Mouse (Mus musculus) left cerebral cortex, adult 18-20 months (tissue): ENCODE measurements at regions not wholly inside any gene's neighbourhood (a gene's known extent, or its start where the extent isn't known, plus 50 kb on each side); places are given as distances from the start of the nearest gene placed in this dataset.

ENCODE experiments used
- DNase-seq, 2 experiments: peaks; one replicate each; pipeline ENCODE4 v3.0.0; 2021 to 2022; ENCODE audit warnings: low spot score in 2 of 2, mixed read lengths in 1 of 2

DNA sequence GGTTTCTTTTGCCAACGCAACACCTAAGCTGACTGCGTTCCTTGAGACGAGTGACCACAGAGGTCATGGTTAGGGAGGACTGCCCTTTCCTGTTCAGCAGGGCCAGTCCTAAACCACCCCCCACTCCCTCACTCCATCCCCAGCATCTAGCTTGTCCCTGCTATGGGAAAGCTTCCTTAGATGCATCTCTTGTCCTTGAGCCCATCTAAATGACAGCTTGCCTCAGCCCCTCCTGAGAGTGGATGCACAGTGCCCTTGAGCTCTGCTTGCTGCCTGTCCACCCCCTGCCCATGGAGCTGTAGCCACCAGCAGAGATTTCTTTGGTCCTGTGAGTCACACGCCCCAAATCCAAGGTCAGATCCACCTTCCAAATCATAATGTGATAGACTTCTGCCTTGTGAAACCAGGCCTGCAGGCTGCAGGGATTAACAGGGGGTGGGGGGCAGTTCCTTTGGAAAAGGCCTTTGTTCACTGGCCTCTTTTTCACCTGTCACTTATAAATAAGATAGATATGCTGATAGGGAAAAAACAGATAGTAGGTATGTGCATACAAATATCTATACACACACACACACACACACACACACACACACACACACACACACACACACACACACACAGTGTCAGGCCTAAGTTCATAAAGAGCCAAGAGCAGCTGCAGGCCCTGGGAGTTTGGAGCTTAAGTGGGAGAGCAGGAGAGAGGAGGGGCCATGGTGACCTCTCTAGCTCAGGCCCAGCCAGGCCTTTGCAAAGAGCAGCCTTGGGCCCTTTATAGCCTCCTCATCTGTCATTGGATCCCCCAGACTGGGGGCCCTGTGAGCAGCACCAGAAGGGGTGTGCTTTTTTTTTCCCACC, 56.4 kb upstream of the Adra2c start:
- DNase-seq, result no peak

DNA sequence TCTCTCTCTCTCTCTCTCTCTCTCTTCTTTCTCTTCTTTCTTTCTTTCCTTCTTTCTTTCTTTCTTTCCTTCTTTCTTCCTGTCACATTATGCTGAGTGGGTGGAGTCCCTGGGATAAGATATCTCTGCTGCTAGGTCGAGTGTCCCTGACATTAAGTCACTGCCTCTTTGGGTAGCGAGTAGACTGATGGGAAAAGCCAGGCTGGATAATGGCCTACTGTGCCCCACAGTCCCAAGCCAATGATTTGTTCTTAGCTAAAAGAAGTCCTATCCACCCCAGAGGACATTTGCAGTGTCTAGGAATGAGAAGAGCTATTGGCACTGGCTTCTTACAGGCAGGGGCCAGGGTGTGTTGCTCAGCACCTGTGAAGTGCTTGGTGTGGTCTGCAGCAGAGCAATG, 61.8 kb upstream of the Adra2c start:
- DNase-seq, result no peak

DNA sequence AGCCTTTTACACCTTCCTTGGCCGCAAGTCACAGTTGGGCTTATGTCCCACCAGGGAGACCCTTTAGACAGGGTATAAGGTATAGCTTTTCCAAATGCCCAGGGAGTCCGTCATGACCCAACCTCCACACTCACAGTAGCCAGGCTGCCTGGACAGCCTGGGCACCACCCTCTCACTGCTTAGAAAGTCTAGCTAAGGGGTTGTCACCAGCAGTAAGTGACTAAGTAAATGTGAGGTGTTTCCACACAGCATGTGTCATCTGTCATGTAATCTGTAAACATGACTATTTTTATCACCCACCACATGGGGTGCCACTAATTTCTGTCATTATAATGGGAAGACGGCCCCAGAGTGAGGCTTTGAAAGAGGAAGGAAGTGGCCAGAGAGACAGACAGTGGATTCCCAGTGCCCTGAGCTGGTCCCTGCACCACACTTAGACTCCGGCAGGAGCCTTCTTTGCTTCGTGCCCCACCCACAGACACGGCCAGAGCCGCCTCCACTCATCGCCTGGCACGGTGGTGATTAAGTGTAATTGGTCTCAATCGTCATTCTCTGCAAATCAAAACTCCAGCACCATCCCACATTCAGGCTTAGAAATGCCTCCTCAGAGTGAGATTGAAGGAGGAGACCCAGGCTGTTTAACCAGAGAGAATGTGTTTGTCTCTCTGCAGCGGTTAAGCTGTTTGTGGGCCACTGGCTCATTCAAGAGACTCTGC, 62.5 kb upstream of the Adra2c start:
- DNase-seq, result peak; percentile 3 to 24

DNA sequence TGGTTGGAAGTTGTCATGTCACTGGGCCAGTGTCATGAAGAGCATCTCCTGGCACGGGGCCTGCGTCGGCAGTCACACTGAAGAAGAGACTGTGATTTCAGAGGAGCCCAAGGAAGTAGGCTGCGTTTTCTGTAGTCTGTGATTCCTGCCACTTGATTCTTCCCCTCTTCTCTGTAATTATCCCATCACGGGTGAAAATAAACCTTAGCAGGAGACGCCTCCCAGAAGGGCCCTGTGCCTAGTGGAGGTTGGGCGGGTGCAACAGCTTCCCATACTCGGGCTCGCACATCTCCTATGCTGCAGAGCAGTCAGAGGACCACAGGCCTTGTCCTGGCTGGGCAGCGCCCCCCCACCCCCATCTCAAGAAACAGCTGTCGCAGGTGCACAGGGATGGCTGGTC, 63.1 kb upstream of the Adra2c start:
- no peak for DNase-seq

DNA sequence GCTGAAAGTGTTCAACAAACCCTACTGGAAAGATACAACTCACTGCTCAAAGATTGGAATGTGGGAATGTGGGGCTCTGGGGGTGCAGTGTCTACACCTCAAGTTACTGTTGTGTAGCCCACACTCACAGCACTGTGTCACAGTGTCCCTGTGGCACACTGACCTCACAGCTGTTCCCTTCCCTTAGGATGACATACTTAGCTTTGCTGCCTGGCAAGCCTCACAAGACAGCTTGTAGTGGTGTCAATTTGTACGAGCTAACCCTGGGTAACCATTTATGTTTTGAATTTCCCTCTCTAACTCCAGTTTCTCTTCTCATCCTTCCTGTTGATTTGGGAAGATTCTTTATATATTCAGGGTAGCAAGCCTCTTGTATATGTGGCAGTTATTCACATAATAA, 68.8 kb upstream of the Adra2c start:
- no peak for DNase-seq

DNA sequence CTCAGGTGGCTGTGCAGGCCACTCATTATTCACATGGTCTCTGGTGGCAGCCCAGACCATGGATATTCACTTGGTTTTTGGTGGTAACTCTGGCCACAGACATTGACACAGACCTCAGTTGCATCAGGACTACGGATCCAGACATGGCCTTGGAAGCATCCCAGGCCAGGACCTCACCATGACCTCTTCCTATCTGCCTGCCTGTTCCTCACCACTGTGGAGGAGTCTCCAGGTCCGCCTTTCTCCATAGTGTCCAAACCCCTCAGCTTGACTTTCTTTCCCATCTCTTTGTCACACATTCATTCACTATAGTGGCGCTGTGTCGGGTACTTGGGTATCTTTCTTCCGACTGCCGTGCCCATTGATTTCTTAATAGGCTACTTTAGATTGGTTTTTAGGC, 74.1 kb upstream of the Adra2c start:
- DNase-seq, result no peak

DNA sequence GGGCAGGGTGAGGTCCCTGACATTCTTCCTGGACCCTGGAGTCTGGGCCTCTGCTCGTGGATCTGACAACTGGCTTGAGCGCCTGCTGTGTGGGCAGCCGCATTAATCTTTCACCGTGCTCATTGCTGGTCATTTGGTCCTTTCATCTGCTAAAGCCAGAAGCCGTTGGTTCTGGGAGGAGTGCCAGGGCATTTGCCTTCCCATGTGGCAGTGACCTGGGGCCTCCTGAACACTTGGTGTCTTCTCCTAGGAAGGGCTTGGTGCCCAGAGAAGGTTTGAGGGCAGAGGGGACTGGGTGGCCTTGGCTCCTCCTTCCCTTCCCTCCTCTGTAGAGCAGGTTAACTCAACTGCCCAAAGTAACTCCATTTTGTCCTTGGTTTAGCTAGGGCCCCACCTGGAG, 79.7 kb upstream of the Adra2c start:
- no peak for DNase-seq

DNA sequence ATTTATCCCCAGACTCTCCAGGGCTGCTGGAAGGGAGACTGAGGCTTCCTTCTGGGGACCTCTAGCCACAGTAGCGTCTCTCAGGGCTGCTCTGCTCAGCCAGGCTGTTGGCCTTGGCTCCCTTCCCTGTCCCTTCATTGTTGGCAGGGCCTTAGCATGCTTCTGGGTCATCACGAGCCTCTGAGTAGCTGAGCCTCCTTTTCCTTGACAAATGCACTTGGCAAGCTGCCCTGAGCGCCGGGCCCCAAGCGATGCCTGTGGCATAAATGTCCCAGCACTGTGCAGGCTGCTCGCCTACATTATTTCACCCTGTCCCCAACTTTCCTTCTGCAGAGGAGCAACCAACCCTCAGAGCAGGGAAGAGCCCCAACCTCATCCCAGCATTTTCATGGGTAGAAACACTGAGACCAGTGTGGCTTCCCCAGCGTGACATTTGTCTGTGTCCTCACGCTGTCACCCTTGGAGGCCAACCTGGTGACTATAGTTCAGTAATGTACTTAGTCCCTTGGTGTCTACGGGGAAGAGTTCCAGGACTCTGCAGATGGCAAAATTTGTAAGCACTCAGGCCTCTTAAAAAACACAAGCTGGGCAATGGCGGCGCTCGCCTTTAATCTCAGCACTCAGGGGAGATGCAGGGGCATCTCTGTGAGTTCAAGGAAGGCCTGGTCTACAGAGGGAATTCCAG, 83.7 kb upstream of the Lrpap1 start:
- DNase-seq, result peak; percentile 69 to 70

DNA sequence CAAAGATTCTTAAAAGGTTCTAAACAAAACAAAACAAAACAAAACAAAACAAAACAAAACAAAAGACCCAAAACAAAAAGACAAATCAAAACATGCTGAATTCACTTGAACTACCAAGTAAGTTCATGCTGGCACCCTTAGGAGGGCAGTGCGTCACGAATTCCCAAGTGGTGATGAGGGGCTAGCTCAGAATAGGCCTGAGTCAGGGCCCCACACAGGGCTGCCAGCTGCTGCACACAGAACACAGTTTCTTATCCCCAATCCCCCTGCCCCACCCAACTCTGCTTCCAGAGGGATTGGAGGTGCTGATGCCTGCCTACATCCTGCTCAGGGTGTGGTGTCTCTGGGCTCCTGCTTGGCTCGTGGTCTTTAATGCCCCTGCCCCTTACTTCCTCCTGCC, 80.3 kb upstream of the Lrpap1 start:
- DNase-seq, result no peak

DNA sequence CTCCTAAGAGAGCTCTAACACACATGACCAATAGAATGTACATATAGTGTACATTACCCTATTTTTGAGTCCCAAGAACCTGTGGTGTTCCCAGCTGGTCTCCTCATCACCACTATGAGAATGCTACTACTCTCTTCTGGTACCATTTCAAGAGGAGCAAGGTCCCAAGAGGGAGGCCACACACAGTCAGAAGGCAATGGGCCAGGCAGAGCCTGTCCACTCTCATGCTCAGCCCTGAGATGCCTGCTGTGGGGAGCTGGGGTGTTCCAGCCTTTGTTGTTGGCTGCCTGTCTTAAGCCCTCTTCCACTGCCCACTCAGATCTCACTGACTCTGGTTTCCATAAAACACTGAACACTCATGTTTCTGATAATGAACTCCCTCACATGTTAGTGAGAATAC, 79.7 kb upstream of the Lrpap1 start:
- DNase-seq, result no peak

DNA sequence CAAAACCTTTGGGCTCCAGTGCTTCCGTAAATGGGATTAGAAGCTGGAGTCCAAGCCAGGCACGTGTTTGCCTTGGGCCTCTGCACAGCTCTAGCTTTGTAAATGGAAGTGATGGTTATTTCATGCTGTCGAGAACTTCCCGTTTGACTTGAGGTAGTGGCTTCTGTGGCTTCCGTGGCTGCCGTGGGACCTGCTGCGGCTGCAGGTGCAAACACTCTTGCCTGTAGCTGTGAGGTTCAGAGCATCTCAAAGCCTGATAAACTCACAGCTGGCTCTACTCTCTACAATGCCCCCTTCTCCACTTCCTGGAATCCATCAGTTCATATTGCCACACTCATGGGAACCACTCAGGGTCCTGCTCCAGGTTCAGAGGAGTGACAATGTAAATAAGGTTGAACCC, 77.9 kb upstream of the Lrpap1 start:
- DNase-seq, result no peak

DNA sequence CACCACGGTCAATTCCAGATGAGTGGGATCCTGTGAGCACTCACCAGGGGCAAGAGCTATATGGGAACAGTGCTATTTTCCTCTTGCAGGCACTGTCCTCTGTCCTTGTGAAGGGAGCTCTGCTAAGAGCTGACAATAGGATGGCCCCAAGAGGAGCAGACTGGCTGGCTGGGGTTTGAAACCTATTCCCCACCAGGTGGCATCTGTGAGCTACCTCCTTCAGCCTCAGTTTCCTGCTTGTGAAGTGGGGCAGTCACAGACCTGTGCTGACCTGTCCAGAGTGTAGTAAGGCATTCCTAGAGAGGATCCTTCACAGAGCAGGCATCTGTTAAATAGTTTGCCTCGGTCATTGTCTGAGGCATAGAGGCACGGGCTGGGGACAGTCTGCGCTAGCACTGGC, 71.8 kb upstream of the Lrpap1 start:
- DNase-seq, result peak; percentile 19 to 48

DNA sequence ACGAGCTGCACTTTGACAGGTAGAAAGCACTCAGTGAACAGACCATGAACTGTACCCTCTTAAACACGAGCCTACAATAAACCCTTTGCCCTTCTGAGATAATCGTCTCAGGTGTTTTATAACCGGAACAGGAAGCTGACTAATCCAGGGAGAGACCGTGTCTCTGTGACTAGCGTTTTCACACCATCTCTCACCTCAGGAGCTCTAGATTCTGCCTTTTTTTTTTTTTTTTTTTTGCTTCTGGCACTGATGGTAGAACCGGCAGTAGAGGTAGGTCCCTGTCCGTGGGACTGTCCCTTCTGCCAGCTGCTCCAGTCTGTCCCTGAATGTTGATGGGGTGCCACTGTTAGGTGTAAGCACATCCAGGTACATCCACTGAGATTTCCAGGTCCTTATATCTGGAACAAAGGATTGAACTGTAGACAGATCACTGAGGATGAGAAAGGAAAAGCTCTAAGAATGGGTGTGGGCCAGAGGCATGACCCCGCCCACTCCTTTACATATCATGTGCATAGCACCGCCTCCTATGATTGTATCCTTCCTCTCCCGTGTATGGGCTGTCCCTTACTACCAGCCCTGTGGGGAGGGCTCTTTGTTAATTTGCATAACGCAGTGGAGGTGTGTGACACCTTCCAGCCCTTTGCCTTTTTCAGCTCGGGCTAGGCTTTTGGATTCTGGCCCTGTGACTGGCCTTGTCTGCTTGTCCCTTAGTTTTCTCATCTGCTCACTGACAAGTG, 70.7 kb upstream of the Lrpap1 start:
- no peak for DNase-seq

DNA sequence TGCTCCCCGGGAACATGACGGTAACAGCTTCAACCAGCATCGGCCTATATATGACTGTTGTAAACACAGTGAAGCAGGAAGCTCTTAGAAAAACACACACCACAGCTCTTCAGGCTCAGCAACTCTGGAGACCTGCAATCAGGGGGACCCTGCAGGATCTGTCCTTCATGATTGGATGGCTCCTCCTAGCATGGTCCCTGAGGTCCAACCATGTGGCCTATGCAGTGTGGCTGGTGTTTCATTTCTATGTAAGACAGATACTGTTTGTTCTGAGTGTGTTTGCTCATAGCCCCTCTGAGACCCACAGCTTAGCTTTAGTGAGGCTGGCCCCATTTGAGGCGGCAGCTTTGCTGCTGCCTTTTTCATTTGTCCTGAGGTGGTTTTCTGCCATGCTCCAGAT, 68.8 kb upstream of the Lrpap1 start:
- no peak for DNase-seq

DNA sequence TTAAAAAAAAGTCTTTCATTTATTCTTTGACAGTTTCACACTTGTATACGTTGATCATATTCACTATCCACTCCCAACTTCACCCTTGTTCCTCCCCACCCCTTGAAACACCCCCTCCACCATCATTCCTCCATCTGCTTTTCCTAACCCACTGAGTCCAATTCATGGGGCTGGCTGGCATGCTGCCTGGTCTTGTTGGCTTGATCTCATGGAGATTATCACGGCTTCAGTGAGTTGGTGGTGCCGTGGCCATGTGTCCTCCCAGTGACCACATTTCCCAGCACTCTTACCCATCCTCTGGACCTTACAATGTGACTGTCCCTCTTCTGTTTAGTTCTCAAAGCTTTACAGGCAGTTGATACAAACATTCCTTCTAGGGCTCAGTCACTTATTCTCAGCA, 65.8 kb upstream of the Lrpap1 start:
- no peak for DNase-seq

DNA sequence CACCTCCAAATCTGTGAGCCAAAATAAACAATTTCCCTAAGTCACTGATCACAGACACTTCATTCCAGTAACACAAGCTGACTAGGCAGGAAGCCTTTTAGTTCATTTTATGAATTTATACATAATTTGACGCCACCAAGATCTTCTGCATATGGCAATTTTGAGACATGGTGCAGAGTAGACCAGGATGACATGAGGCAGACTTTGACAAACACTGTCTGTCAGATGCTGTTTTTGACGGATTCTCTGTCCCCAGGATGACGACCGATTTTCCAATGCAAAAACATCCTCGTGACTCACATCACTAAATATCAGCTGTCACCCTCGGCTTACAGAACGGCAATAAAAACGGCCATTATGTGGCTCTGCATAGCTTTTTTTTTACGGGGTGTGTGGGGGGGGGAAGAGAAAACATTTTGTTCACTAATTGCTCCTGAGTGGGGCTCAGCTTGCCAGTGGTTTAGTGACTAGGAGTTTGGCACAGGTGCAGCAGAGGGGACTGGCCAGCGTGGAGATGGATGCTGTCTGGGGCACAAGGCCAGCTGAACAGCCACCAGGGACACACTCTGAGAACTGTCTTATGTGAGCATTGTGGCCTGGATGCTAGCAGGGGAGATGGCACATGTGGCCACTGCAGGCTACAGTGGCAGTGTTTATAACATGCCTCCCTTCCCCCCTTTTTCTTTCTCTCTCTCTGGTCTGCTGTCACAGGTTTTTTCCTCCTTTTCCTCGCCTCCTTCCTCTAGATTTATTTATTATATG, 65.0 kb upstream of the Lrpap1 start:
- no peak for DNase-seq

DNA sequence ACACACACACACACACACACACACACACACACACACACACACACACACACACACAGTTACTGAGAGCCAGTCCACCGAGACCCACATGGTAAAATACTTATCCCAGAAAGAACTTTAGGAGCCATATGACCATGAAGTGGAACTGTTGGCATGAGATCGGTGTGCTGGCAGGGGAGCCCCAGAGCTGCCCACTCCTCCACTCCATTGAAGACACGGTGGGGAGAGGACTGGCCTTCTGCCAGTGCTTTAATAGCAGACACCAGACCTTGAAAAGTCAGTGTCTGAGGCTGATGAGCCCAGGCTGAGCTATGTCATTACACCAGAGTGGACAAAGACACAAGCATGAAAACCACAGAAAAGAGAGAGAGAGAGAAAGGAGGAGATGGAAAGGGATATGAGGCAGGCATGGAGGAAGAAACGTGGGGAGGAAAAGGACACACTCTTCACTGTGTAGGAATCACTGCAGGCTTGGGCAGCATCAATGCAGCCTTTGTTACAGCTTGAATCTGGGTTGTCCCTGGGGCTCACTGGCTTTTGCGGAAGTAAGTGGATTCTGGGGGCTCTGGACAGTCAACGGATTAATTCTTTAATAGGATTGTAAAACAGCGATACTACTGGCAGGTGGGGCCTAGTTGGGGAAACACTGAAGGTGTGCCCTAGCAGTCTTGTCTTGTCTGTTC, 64.2 kb upstream of the Lrpap1 start:
- DNase-seq, result no peak

DNA sequence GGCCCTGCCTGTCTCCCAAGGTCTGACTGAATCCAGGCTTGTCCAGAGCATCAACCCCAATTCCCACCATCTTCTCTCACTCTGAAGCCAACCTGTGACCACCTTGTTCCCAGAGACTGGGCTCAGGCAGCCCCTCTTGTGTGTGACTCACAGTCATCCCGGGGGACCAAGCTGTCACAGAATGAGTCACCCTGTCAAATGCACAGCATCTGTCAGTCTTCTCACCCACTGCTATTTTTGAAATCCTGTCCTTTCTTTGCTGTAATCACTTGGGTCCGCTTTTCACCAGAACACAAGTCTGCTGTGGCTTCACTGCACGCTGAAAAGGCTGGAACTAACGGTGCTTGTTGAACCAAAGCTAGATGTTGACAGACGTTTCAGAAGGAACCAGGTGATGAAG, 63.3 kb upstream of the Lrpap1 start:
- DNase-seq, result no peak

DNA sequence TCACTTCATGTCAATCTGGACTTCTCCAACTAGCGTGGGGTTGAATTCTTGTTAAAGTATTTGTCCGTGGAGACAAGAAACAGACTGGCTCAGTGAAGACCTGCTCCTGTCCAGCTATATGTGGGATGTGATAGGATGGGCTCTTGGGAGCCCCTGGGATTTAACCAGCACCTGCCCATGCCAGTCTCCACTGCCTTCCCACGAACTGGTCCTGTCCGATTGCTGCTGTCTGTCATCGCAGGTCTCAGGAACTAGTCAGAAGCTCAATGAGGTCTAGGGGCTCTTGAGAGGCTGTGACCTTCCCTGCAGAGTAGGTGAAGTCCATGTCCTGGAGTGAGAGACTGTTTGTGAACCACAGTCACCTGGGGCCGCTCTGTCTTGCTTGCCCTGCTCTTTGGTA, 62.8 kb upstream of the Lrpap1 start:
- DNase-seq, result no peak

DNA sequence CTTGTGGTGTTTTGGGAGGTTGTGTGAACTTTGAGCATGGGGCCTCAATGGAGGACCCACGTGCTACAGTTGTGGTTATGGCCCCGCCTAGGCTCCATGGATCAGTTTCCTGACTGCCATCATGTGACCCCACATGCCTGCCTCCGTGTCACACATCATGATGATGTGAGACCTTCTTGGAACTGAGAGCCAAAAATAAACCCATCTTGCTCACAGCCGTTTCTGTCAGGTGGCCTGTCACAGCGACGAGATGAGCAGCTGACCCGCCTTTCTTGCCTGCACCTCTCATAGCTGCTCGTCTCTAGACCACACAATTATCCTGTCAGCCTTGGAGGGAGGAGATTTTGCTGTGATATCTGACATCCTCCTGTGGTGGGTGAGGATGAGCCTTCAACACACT, 60.4 kb upstream of the Lrpap1 start:
- no peak for DNase-seq
